Mouse (Mus musculus): ENCODE results near the gene Slc1a3. TPM values are rescaled to one million over a fixed set of nuclear protein-coding genes. Genes with fewer than 3 reads are reported as not detected.

Gene Slc1a3
- polyA plus RNA-seq, 1 experiment = 10.6 TPM

DNA sequence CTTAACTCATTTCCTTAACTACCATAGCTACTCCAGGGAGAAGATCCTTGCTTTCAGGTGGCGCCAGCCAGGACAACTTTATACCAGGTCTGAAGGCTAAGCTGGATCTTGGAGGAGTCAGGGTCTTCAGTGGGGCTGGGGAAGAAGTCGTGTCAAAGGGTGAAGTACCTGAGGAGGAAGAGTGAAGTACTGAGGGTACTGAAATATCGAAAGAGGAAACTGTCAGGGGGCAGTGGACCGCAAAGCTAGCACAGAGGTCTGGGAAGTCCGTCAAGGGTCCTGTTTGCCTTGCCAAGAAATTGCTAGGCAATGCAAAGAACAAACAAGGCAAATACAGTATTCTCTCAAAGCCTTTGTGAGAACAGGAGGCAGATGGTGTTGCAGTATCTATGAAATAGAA is 29.6 kb downstream of the Slc1a3 start:
- TF ChIP-seq POLR2A (IDR thresholded peaks at IDR 0.05; ENCODE audit: borderline replicate concordance, control insufficient read depth, low read depth, low read length) (no peak), CTCF (IDR thresholded peaks at IDR 0.05; ENCODE audit: control insufficient read depth, insufficient read depth, low read length) (no peak)
- H3K4me1 ChIP-seq (ENCODE audit: control insufficient read depth, insufficient read depth, low read length) = no peaks in the 10 kb centered on the region

DNA sequence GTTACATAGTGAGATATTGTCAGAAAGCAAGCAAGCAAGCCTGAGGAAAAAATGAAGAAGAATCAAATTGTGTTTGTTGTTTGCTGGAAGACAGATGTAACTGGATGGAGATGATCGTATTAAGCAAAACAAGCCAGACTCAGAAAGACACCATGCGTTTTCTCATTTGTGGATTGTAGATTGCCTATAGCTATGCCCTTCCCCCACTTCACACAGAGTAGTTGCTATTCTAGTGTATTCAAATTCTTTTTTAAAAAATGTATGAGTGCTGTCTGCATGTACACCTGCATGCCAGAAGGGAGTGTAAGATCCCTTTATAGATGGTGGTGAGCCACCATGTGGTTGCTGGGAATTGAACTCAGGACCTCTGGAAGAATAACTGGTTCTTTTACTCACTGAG is 33.6 kb downstream of the Slc1a3 start:
- no peak overlapping the region for H3K4me3 ChIP-seq (replicated peaks; ENCODE audit: control insufficient read depth, low read depth, low read length)
- no peak for TF ChIP-seq POLR2A (IDR thresholded peaks at IDR 0.05; ENCODE audit: borderline replicate concordance, control insufficient read depth, low read depth, low read length)
- no peak for TF ChIP-seq CTCF (IDR thresholded peaks at IDR 0.05; ENCODE audit: control insufficient read depth, insufficient read depth, low read length)
- 89% methylated on average over 2 of the region's 2 CpGs for WGBS
- H3K27ac ChIP-seq (ENCODE audit: control insufficient read depth, insufficient read depth, low read depth, low read length, poor library complexity) = no peak overlapping the region
- no peaks in the 10 kb centered on the region for H3K4me1 ChIP-seq (ENCODE audit: control insufficient read depth, insufficient read depth, low read length)

More for the DNA sequence above, 29.6 kb downstream of the Slc1a3 start:
- Histone ChIP-seq H3K4me3 (replicated peaks; ENCODE audit: control insufficient read depth, low read depth, low read length) (no peak overlapping the region), H3K27ac (ENCODE audit: control insufficient read depth, insufficient read depth, low read depth, low read length, poor library complexity) (no peak overlapping the region)
- 47% methylated on average over 5 of the region's 5 CpGs for whole genome bisulfite sequencing

DNA sequence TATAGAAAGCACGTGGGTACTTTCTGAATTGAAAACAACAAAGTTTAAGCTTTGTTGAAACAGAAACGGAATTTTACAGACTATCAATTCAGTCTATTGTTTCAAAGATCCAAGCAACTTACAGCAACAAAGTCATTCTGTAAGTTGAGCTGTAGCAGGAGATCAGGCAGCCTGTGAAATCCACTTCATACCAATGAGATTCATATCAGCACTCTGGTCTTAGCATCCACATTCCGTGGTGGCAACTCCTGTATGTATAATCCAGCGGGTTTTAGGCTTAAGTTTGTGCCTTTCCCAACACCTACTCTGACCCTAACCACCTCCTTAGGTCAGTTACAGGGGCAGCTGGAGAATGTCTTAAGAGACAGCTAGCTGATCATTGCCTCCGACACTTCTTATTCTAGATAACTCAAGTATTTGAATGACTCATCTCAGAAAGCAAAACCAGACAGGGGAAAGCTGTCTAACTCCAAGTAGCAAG is 34.3 kb downstream of the Slc1a3 start:
- H3K4me3 ChIP-seq (replicated peaks; ENCODE audit: control insufficient read depth, low read depth, low read length) = no peak overlapping the region
- no peak overlapping the region for H3K27ac ChIP-seq (ENCODE audit: control insufficient read depth, insufficient read depth, low read depth, low read length, poor library complexity)
- no peak for TF ChIP-seq CTCF (IDR thresholded peaks at IDR 0.05; ENCODE audit: control insufficient read depth, insufficient read depth, low read length)
- TF ChIP-seq POLR2A (IDR thresholded peaks at IDR 0.05; ENCODE audit: borderline replicate concordance, control insufficient read depth, low read depth, low read length) = no peak
- no peaks in the 10 kb centered on the region for H3K4me1 ChIP-seq (ENCODE audit: control insufficient read depth, insufficient read depth, low read length)
- WGBS = 71% methylated on average over 5 of the region's 5 CpGs

DNA sequence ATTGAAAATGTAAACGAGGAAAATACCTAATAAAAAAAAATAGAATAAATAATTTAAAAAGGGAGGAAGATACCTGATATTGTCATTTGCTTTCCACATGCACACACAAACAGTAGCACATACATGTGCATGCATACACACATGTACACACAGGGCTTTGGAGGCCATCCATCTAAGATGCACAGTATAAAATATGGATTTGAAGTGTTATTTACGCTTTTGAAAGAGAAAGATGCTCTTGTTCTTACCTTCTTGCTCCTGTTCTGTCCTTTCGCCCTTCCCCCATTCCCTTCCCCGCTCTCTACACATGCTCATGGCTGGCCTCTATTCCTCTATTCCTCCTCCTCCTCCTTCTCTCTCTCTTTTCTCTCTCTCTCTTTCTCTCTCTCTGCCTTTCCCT is 34.9 kb downstream of the Slc1a3 start:
- Histone ChIP-seq H3K4me1 (ENCODE audit: control insufficient read depth, insufficient read depth, low read length) (no peaks in the 10 kb centered on the region), H3K27ac (ENCODE audit: control insufficient read depth, insufficient read depth, low read depth, low read length, poor library complexity) (no peak overlapping the region), H3K4me3 (replicated peaks; ENCODE audit: control insufficient read depth, low read depth, low read length) (no peak overlapping the region)
- TF ChIP-seq CTCF (IDR thresholded peaks at IDR 0.05; ENCODE audit: control insufficient read depth, insufficient read depth, low read length) = no peak
- TF ChIP-seq POLR2A (IDR thresholded peaks at IDR 0.05; ENCODE audit: borderline replicate concordance, control insufficient read depth, low read depth, low read length) = no peak
- WGBS = 77% methylated on average over 4 of the region's 4 CpGs

DNA sequence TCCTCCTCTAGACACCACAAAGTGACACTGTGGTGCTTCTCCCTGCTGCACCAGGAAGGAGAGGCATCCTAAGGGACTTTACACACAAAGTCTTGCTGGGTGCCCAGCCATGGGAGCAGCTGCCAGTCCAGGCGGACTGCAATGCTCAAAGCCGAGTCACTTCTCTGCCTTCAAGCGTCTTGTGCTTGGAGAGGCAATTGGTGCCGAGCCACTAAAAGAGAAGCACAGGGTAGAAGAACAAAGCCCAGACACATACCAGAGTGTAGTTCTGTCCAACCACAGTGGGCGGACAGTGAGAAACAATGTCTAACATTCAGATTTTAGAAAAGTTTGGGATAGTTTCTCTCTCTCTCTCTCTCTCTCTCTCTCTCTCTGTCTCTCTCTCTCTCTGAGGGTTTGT is 38.0 kb downstream of the Slc1a3 start:
- WGBS = 70% methylated on average over 5 of the region's 5 CpGs
- no peaks in the 10 kb centered on the region for H3K4me1 ChIP-seq (ENCODE audit: control insufficient read depth, insufficient read depth, low read length)
- TF ChIP-seq CTCF (IDR thresholded peaks at IDR 0.05; ENCODE audit: control insufficient read depth, insufficient read depth, low read length) (no peak), POLR2A (IDR thresholded peaks at IDR 0.05; ENCODE audit: borderline replicate concordance, control insufficient read depth, low read depth, low read length) (no peak)
- H3K4me3 ChIP-seq (replicated peaks; ENCODE audit: control insufficient read depth, low read depth, low read length) = no peak overlapping the region
- no peak overlapping the region for H3K27ac ChIP-seq (ENCODE audit: control insufficient read depth, insufficient read depth, low read depth, low read length, poor library complexity)

DNA sequence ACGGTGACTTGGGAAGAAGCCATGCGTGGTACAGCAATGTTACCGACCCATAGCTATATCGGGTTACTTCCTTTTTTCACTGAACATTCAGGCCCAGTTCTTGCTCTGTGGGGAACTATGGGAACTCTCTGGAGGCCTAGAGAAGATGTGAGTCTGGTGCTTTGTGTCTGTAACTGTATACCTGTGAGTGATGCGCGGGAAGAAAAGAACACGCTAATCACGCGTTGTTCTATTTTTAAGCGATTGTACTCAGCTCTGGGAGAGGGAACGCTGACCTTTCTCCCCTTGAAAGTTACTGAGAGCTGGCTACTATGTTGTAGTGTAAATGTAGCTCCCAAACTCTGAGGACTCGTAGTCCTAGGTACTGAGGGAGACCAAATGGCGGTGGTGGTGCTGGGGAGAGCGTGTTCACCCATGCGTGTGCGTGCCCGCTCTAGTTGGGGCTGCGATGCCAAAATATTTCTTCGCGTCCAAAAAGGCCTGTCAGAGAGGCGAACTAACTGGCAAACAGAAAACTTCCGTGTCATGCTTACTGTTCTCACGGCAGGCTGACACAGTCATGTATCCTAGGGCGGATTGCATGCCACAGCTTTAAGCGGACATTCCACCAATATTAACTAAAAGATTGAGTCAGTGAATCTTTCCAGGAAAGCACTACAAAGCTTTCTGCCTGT is 42.6 kb downstream of the Slc1a3 start:
- Histone ChIP-seq H3K4me1 (ENCODE audit: control insufficient read depth, insufficient read depth, low read length) (no peaks in the 10 kb centered on the region), H3K4me3 (replicated peaks; ENCODE audit: control insufficient read depth, low read depth, low read length) (no peak overlapping the region), H3K27ac (ENCODE audit: control insufficient read depth, insufficient read depth, low read depth, low read length, poor library complexity) (no peak overlapping the region)
- TF ChIP-seq POLR2A (IDR thresholded peaks at IDR 0.05; ENCODE audit: borderline replicate concordance, control insufficient read depth, low read depth, low read length) = no peak
- no peak for TF ChIP-seq CTCF (IDR thresholded peaks at IDR 0.05; ENCODE audit: control insufficient read depth, insufficient read depth, low read length)
- 84% methylated on average over 25 of the region's 25 CpGs for WGBS

DNA sequence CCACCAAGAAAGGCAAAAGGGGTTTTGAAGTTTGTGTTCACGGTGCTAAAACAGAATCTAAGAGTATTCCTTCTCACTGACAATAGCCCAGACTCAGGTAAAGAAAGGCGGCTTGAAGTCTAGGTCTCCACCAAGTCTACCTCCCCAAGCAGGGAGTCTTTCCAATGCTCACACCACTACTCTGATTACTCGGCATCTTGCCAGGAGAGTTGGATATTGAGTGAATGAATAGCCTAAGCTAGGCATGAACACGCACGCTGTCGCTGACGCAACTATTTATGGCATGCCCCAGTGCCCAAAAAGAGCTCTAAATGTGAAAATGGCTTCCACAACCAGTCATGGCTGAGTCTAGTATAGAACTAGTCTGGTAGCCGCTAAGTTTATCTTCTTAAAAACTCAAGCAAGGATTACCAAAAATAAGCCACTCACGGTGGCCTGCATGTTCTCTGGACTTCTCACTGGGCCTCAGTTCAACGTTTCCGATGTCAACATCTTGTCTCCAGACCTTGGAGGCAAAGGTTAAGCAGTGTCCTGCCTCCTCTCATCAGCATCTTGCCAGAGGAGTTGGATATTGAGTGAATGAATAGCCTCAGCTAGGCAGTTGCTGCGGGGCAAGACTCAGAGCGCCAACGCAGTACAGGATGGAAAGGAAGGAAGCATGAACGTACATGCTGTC is 44.8 kb downstream of the Slc1a3 start:
- WGBS = 84% methylated on average over 15 of the region's 15 CpGs
- no peak overlapping the region for H3K27ac ChIP-seq (ENCODE audit: control insufficient read depth, insufficient read depth, low read depth, low read length, poor library complexity)
- TF ChIP-seq CTCF (IDR thresholded peaks at IDR 0.05; ENCODE audit: control insufficient read depth, insufficient read depth, low read length) (no peak), POLR2A (IDR thresholded peaks at IDR 0.05; ENCODE audit: borderline replicate concordance, control insufficient read depth, low read depth, low read length) (no peak)

DNA sequence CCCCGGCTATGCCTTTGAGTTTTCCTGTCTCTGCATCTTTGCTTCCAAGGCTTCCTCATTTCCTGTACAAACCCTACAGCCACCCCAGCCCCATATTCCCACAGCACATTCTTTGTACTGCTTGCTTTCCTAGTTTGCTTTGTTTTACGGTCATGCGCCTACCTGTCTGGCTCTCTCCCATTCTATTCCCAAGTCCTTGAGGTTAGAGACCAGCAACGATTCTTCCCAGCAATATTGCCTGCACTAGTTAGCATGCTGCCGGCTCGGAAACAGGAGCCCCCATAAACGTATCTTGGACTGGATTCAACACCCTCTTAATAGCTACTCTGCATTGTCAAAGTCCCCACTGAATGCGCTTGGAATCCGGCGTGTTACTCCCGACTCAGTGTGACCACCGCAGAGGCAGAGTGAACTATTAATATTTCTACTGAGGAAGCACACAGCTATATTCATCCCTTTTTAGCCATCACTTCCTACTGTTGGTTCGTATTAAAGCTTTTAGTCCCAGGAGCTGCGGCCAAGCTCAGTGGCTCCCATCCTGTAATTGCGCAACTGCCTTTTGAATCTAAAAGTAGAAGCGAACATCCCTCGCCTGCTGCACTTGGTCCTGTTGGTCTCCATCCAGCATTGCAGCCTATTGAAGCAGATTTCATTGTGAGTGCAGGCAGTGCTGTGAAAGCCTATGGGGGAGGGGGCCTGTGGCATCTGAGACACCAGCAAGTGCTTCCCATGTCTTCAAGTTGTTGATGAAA is 47.0 kb downstream of the Slc1a3 start:
- WGBS = 37% methylated on average over 17 of the region's 17 CpGs
- Histone ChIP-seq H3K4me1 (ENCODE audit: control insufficient read depth, insufficient read depth, low read length) (no peaks in the 10 kb centered on the region), H3K4me3 (replicated peaks; ENCODE audit: control insufficient read depth, low read depth, low read length) (no peak overlapping the region), H3K27ac (ENCODE audit: control insufficient read depth, insufficient read depth, low read depth, low read length, poor library complexity) (no peak overlapping the region)
- no peak for TF ChIP-seq POLR2A (IDR thresholded peaks at IDR 0.05; ENCODE audit: borderline replicate concordance, control insufficient read depth, low read depth, low read length)
- no peak for TF ChIP-seq CTCF (IDR thresholded peaks at IDR 0.05; ENCODE audit: control insufficient read depth, insufficient read depth, low read length)

More for the DNA sequence above, 44.8 kb downstream of the Slc1a3 start:
- no peaks in the 10 kb centered on the region for H3K4me1 ChIP-seq (ENCODE audit: control insufficient read depth, insufficient read depth, low read length)
- H3K4me3 ChIP-seq (replicated peaks; ENCODE audit: control insufficient read depth, low read depth, low read length) = no peak overlapping the region

All from bone marrow, adult 2 months (tissue).